Mouse (Mus musculus): ENCODE measurements around the gene Olfr267. TPM values are rescaled to one million over a fixed set of nuclear protein-coding genes. Genes with fewer than 3 reads are reported as not detected.
A peak's percentile ranks its signal among the peaks of the same experiment; 100 is the strongest.

The Olfr267 gene
- polyA plus RNA-seq (2012; rRNA removed) (not detected in 2 replicates), polyA plus RNA-seq (2014; fragmentation: Nextera tagmentation; extraction: Ambion mirVana) (0.06 TPM in 1 of 2 replicates, not detected in the other)

GRCm38 (mm10) chr4:58787616-58788015 lies at the start of gene Olfr267:
Gene Olfr267 (minus strand): TSS chr4:58787716.
- Histone ChIP-seq H3K9ac (replicated peaks) (no peak within 1 kb of the TSS), H3K4me2 (ENCODE audit: low read depth) (no peak within 1 kb of the TSS), H3K4me1 (replicated peaks; ENCODE audit: control insufficient read depth in 2 of 2, insufficient read depth in 2 of 2, low read length in 1 of 2) (no peaks in the 10 kb centered on the region), H3K9me3 (ENCODE audit: control insufficient read depth, low read length) (no peaks in the 10 kb centered on the region), H3K4me3 (ENCODE audit: insufficient read depth in 1 of 2, low read depth in 2 of 2, low read length in 2 of 2) (no peak within 1 kb of the TSS), H3K36me3 (replicated peaks; ENCODE audit: control insufficient read depth, insufficient read depth, low read depth) (no peaks in the 10 kb centered on the region), H3K27ac (no peak within 1 kb of the TSS), H3K27me3 (ENCODE audit: control insufficient read depth, insufficient read depth, low read length) (no peaks in the 10 kb centered on the region)
- DNase-seq (ENCODE audit: low read depth in 3 of 3, low spot score in 3 of 3) (no peak), ATAC-seq (ENCODE audit: insufficient read depth) (no peak)
- TF ChIP-seq CTCF (IDR thresholded peaks at IDR 0.05; ENCODE audit: low read depth) (no peak), EP300 (IDR thresholded peaks at IDR 0.05; ENCODE audit: low read depth) (no peak)

- DNase-seq (ENCODE audit: low read depth in 3 of 3, low spot score in 3 of 3) (peak in 2 of 3 experiments; percentile 2 to 4), ATAC-seq (ENCODE audit: insufficient read depth) (peak; percentile 57; the same call in 1 of the 2 replicates)
- Histone ChIP-seq H3K27me3 (ENCODE audit: control insufficient read depth, insufficient read depth, low read length) (no peaks in the 10 kb centered on the region), H3K27ac (no peak overlapping the region), H3K9ac (replicated peaks) (no peak overlapping the region), H3K4me3 (ENCODE audit: insufficient read depth in 1 of 2, low read depth in 2 of 2, low read length in 2 of 2) (no peak overlapping the region), H3K36me3 (replicated peaks; ENCODE audit: control insufficient read depth, insufficient read depth, low read depth) (peaks cover 10% of the 10 kb centered on the region), H3K4me2 (ENCODE audit: low read depth) (no peak overlapping the region), H3K9me3 (ENCODE audit: control insufficient read depth, low read length) (no peaks in the 10 kb centered on the region), H3K4me1 (replicated peaks; ENCODE audit: control insufficient read depth in 2 of 2, insufficient read depth in 2 of 2, low read length in 1 of 2) (peaks cover 0 to 5% of the 10 kb centered on the region in 2 experiments; a peak in 3 of 4 replicates)
- TF ChIP-seq CTCF (IDR thresholded peaks at IDR 0.05; ENCODE audit: low read depth): no peak
- peak; percentile 42; the same call in 1 of the 2 replicates for TF ChIP-seq EP300 (IDR thresholded peaks at IDR 0.05; ENCODE audit: low read depth)
- WGBS (ENCODE audit: insufficient replicate concordance): 10% methylated on average over 3 of the region's 3 CpGs
These were observed 45.4 kb upstream of the Olfr267 start for GRCm38 (mm10) chr4:58832908-58833307.

- Histone ChIP-seq H3K4me1 (replicated peaks; ENCODE audit: control insufficient read depth in 2 of 2, insufficient read depth in 2 of 2, low read length in 1 of 2) (no peaks in the 10 kb centered on the region), H3K9me3 (ENCODE audit: control insufficient read depth, low read length) (no peaks in the 10 kb centered on the region), H3K36me3 (replicated peaks; ENCODE audit: control insufficient read depth, insufficient read depth, low read depth) (peaks cover 20% of the 10 kb centered on the region), H3K9ac (replicated peaks) (no peak overlapping the region), H3K4me3 (ENCODE audit: insufficient read depth in 1 of 2, low read depth in 2 of 2, low read length in 2 of 2) (no peak overlapping the region), H3K4me2 (ENCODE audit: low read depth) (no peak overlapping the region), H3K27me3 (ENCODE audit: control insufficient read depth, insufficient read depth, low read length) (no peaks in the 10 kb centered on the region), H3K27ac (no peak overlapping the region)
- TF ChIP-seq EP300 (IDR thresholded peaks at IDR 0.05; ENCODE audit: low read depth): no peak
- TF ChIP-seq CTCF (IDR thresholded peaks at IDR 0.05; ENCODE audit: low read depth): no peak
- no peak for DNase-seq (ENCODE audit: low read depth in 3 of 3, low spot score in 3 of 3)
- WGBS (ENCODE audit: insufficient replicate concordance): 85% methylated on average over 4 of the region's 4 CpGs
- ATAC-seq (ENCODE audit: insufficient read depth): no peak
These were observed 38.4 kb upstream of the Olfr267 start for GRCm38 (mm10) chr4:58825921-58826320.

GRCm38 (mm10) chr4:58786659-58787058 lies 857 bp downstream of the Olfr267 start:
- WGBS (ENCODE audit: insufficient replicate concordance): 59% methylated on average over 3 of the region's 3 CpGs

GRCm38 (mm10) chr4:58763417-58763816 lies 24.1 kb downstream of the Olfr267 start:
- TF ChIP-seq EP300 (IDR thresholded peaks at IDR 0.05; ENCODE audit: low read depth) (no peak), CTCF (IDR thresholded peaks at IDR 0.05; ENCODE audit: low read depth) (no peak)
- Histone ChIP-seq H3K4me3 (ENCODE audit: insufficient read depth in 1 of 2, low read depth in 2 of 2, low read length in 2 of 2) (no peak overlapping the region), H3K27me3 (ENCODE audit: control insufficient read depth, insufficient read depth, low read length) (no peaks in the 10 kb centered on the region), H3K9ac (replicated peaks) (no peak overlapping the region), H3K27ac (no peak overlapping the region), H3K9me3 (ENCODE audit: control insufficient read depth, low read length) (no peaks in the 10 kb centered on the region), H3K4me2 (ENCODE audit: low read depth) (no peak overlapping the region), H3K4me1 (replicated peaks; ENCODE audit: control insufficient read depth in 2 of 2, insufficient read depth in 2 of 2, low read length in 1 of 2) (no peaks in the 10 kb centered on the region), H3K36me3 (replicated peaks; ENCODE audit: control insufficient read depth, insufficient read depth, low read depth) (no peaks in the 10 kb centered on the region)
- ATAC-seq (ENCODE audit: insufficient read depth): no peak
- 57% methylated on average over 3 of the region's 3 CpGs for WGBS (ENCODE audit: insufficient replicate concordance)
- no peak for DNase-seq (ENCODE audit: low read depth in 3 of 3, low spot score in 3 of 3)

More at GRCm38 (mm10) chr4:58786659-58787058, 857 bp downstream of the Olfr267 start:
- Histone ChIP-seq H3K27me3 (ENCODE audit: control insufficient read depth, insufficient read depth, low read length) (no peaks in the 10 kb centered on the region), H3K4me1 (replicated peaks; ENCODE audit: control insufficient read depth in 2 of 2, insufficient read depth in 2 of 2, low read length in 1 of 2) (no peaks in the 10 kb centered on the region), H3K27ac (no peak overlapping the region), H3K9ac (replicated peaks) (no peak overlapping the region), H3K9me3 (ENCODE audit: control insufficient read depth, low read length) (no peaks in the 10 kb centered on the region), H3K4me2 (ENCODE audit: low read depth) (no peak overlapping the region), H3K36me3 (replicated peaks; ENCODE audit: control insufficient read depth, insufficient read depth, low read depth) (no peaks in the 10 kb centered on the region), H3K4me3 (ENCODE audit: insufficient read depth in 1 of 2, low read depth in 2 of 2, low read length in 2 of 2) (no peak overlapping the region)
- DNase-seq (ENCODE audit: low read depth in 3 of 3, low spot score in 3 of 3) (no peak), ATAC-seq (ENCODE audit: insufficient read depth) (no peak)
- TF ChIP-seq EP300 (IDR thresholded peaks at IDR 0.05; ENCODE audit: low read depth): no peak
- no peak for TF ChIP-seq CTCF (IDR thresholded peaks at IDR 0.05; ENCODE audit: low read depth)
